Mouse (Mus musculus): ENCODE measurements around the gene Tmem33. TPM values are rescaled to one million over a fixed set of nuclear protein-coding genes. Genes with fewer than 3 reads are reported as not detected.
A peak's percentile ranks its signal among the peaks of the same experiment; 100 is the strongest.

Gene Tmem33
- total and polyA plus RNA-seq, 2 experiments: 35.8 to 169 TPM

DNA sequence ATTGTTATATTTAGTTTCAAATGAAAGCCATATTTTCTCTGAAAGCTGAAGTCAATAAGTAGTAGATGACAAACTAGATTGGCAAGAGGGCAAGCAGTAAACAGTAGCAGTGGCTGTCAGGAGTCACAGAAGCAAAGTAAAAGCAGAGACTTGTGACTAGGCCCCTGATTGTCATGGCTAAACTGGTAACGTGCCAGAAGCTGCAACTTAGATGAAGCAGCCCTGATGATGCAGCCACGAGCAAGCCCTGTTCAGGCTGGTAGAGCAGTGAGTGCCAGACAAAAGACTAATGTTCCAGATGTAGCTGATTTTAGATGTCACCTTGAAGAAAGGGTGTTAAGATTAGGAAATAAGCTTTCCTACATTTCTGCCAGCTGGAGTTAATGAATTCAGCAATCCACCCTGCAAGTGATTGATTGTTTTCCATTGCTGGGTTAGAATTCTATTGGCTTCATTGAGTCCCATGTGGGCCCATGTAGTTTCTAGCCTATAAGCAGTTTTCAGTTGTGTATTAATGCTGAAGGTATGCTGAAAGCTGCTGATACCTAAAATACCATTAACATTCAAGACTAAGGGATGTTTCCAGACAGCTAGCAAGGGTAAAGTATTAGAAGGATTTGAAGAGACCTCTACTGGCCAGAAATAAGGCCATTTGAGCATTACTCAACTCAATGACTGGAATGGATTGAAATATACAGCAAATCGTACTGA, 51.6 kb downstream of the Tmem33 start:
- peak; percentile 28 for DNase-seq (ENCODE audit: extremely low read depth, low read depth, low spot score)
- no peak for TF ChIP-seq POLR2A (IDR thresholded peaks at IDR 0.05; ENCODE audit: extremely low read depth, insufficient read depth, low read length)
- TF ChIP-seq CTCF (IDR thresholded peaks at IDR 0.05; ENCODE audit: low read depth, low read length): no peak
- no peak overlapping the region for H3K9ac ChIP-seq (ENCODE audit: low read depth, low read length)
- H3K4me1 ChIP-seq (ENCODE audit: control insufficient read depth, insufficient read depth, low read length): peaks cover 6% of the 10 kb centered on the region; the same call in 1 of the 2 replicates
- 50% methylated on average over 3 of the region's 3 CpGs for WGBS
- H3K27ac ChIP-seq (replicated peaks; ENCODE audit: insufficient read depth, low read depth, low read length): no peak overlapping the region
- H3K36me3 ChIP-seq (ENCODE audit: control insufficient read depth, insufficient read depth, low read length): peaks cover 11% of the 10 kb centered on the region
- H3K4me3 ChIP-seq (ENCODE audit: insufficient read depth, low read depth, low read length): no peak overlapping the region
- H3K27me3 ChIP-seq (ENCODE audit: control insufficient read depth, insufficient read depth, low read length): no peaks in the 10 kb centered on the region
- peaks cover 25% of the 10 kb centered on the region; the same call in 1 of the 2 replicates for H3K79me2 ChIP-seq (ENCODE audit: control insufficient read depth, insufficient read depth, low read length)

DNA sequence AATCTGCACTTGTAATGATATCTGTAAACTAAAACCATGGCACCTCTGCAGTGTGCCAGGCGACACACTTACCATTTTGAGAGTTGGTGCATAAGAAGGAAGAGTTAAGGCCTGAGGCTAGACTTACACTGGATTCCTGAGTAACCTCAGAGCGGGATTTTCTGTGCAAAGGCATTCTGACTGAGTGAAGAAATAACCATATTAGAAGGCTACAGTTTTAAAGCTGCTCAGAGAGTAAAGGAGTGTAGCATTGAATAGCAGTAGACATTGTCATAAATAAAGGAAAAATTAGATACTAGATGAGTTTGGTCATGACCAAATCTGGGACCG, 52.1 kb downstream of the Tmem33 start:
- no peak for DNase-seq (ENCODE audit: extremely low read depth, low read depth, low spot score)
- WGBS: 95% methylated on average over 3 of the region's 3 CpGs
- peaks cover 21% of the 10 kb centered on the region; the same call in 1 of the 2 replicates for H3K79me2 ChIP-seq (ENCODE audit: control insufficient read depth, insufficient read depth, low read length)
- TF ChIP-seq CTCF (IDR thresholded peaks at IDR 0.05; ENCODE audit: low read depth, low read length) (no peak), POLR2A (IDR thresholded peaks at IDR 0.05; ENCODE audit: extremely low read depth, insufficient read depth, low read length) (no peak)
- H3K36me3 ChIP-seq (ENCODE audit: control insufficient read depth, insufficient read depth, low read length): peaks cover 13% of the 10 kb centered on the region
- peaks cover 6% of the 10 kb centered on the region; the same call in 1 of the 2 replicates for H3K4me1 ChIP-seq (ENCODE audit: control insufficient read depth, insufficient read depth, low read length)
- no peak overlapping the region for H3K9ac ChIP-seq (ENCODE audit: low read depth, low read length)
- no peak overlapping the region for H3K4me3 ChIP-seq (ENCODE audit: insufficient read depth, low read depth, low read length)
- H3K27me3 ChIP-seq (ENCODE audit: control insufficient read depth, insufficient read depth, low read length): no peaks in the 10 kb centered on the region
- H3K27ac ChIP-seq (replicated peaks; ENCODE audit: insufficient read depth, low read depth, low read length): no peak overlapping the region

DNA sequence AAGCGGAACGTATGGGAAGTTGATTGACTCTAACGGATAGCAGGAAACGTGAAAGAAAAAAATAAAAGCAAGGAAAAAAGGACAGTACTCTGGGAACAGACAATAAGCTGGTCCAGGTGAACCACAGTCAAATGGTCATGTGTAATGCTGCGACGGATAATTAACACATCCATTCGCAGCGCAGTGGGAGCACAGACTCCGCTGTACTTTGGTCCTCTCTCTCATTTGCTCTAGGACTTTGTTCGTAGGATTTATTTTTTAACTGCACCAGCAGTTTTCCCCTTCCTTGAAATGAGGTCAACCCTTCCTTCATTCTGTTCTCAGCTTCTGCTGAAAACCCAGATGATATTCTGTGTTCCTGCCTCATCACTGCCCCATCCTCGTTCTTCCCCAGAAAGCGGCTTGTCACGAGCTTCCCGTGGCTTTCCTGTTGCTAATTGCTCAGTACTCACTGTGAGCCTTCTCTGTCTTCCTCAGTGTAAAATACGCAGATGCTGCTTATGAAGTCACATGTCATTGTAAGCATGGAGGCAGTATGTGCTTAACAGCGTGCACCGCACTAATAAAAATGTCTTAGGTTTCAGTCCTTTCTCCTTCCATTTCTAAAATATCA, 61.4 kb downstream of the Tmem33 start:
- no peak overlapping the region for H3K4me3 ChIP-seq (ENCODE audit: insufficient read depth, low read depth, low read length)
- H3K9ac ChIP-seq (ENCODE audit: low read depth, low read length): no peak overlapping the region
- peaks cover 28% of the 10 kb centered on the region for H3K36me3 ChIP-seq (ENCODE audit: control insufficient read depth, insufficient read depth, low read length)
- no peak for TF ChIP-seq POLR2A (IDR thresholded peaks at IDR 0.05; ENCODE audit: extremely low read depth, insufficient read depth, low read length)
- no peak for TF ChIP-seq CTCF (IDR thresholded peaks at IDR 0.05; ENCODE audit: low read depth, low read length)
- peaks cover 14% of the 10 kb centered on the region; the same call in 1 of the 2 replicates for H3K79me2 ChIP-seq (ENCODE audit: control insufficient read depth, insufficient read depth, low read length)
- H3K4me1 ChIP-seq (ENCODE audit: control insufficient read depth, insufficient read depth, low read length): no peaks in the 10 kb centered on the region; the same call in none of the 2 replicates
- no peak for DNase-seq (ENCODE audit: extremely low read depth, low read depth, low spot score)
- no peak overlapping the region for H3K27ac ChIP-seq (replicated peaks; ENCODE audit: insufficient read depth, low read depth, low read length)
- H3K27me3 ChIP-seq (ENCODE audit: control insufficient read depth, insufficient read depth, low read length): no peaks in the 10 kb centered on the region
- WGBS: 86% methylated on average over 17 of the region's 17 CpGs

DNA sequence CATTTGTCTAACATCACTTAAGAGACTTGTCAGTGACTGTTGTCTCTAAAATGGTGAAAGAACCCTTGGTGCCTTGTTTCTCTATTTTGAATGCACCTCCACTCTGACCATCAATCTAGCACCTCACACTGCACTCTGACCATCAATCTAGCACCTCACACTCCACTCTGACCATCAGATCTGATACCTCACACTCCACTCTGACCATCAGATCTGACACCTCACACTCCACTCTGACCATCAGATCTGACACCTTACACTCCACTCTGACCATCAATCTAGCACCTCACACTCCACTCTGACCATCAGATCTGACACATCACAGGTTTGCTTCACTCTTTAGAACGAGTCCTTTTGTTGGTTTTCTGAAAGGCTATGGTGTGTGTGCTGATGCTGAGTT, 63.7 kb downstream of the Tmem33 start:
- TF ChIP-seq POLR2A (IDR thresholded peaks at IDR 0.05; ENCODE audit: extremely low read depth, insufficient read depth, low read length) (no peak), CTCF (IDR thresholded peaks at IDR 0.05; ENCODE audit: low read depth, low read length) (no peak)

DNA sequence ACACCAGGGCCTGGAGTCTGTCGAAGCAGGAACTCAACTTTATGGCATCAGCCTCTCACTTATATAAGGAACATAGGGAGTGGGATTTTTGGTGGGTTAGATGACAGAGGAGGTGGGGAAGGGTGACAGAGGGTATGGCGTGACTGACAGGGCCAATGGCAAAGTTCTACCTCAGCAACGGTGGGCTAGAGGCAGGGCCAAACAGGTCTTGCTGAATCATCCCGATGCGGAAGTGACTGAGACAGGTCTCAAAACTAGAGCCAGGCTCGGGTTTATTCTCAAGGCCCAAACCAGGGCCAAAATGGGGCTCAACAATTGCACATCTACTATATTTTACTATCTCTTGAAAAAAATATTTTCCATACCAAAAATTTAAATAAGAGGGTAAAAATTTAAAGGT, 80.4 kb downstream of the Tmem33 start:
- TF ChIP-seq CTCF (IDR thresholded peaks at IDR 0.05; ENCODE audit: low read depth, low read length) (no peak), POLR2A (IDR thresholded peaks at IDR 0.05; ENCODE audit: extremely low read depth, insufficient read depth, low read length) (no peak)
- H3K36me3 ChIP-seq (ENCODE audit: control insufficient read depth, insufficient read depth, low read length): peaks cover 53% of the 10 kb centered on the region
- no peak overlapping the region for H3K9ac ChIP-seq (ENCODE audit: low read depth, low read length)
- H3K79me2 ChIP-seq (ENCODE audit: control insufficient read depth, insufficient read depth, low read length): no peaks in the 10 kb centered on the region
- H3K27ac ChIP-seq (replicated peaks; ENCODE audit: insufficient read depth, low read depth, low read length): no peak overlapping the region
- no peak for DNase-seq (ENCODE audit: extremely low read depth, low read depth, low spot score)
- H3K27me3 ChIP-seq (ENCODE audit: control insufficient read depth, insufficient read depth, low read length): no peaks in the 10 kb centered on the region
- WGBS: 99% methylated on average over 6 of the region's 6 CpGs
- no peaks in the 10 kb centered on the region for H3K4me1 ChIP-seq (ENCODE audit: control insufficient read depth, insufficient read depth, low read length)
- no peak overlapping the region for H3K4me3 ChIP-seq (ENCODE audit: insufficient read depth, low read depth, low read length)

More for the DNA sequence above, 63.7 kb downstream of the Tmem33 start:
- 69% methylated on average over 1 of the region's 1 CpGs for WGBS
- H3K27me3 ChIP-seq (ENCODE audit: control insufficient read depth, insufficient read depth, low read length): no peaks in the 10 kb centered on the region
- DNase-seq (ENCODE audit: extremely low read depth, low read depth, low spot score): no peak
- no peak overlapping the region for H3K4me3 ChIP-seq (ENCODE audit: insufficient read depth, low read depth, low read length)
- H3K9ac ChIP-seq (ENCODE audit: low read depth, low read length): no peak overlapping the region
- no peaks in the 10 kb centered on the region; the same call in none of the 2 replicates for H3K4me1 ChIP-seq (ENCODE audit: control insufficient read depth, insufficient read depth, low read length)
- H3K79me2 ChIP-seq (ENCODE audit: control insufficient read depth, insufficient read depth, low read length): peaks cover 6% of the 10 kb centered on the region; the same call in 1 of the 2 replicates
- peaks cover 21% of the 10 kb centered on the region for H3K36me3 ChIP-seq (ENCODE audit: control insufficient read depth, insufficient read depth, low read length)
- no peak overlapping the region for H3K27ac ChIP-seq (replicated peaks; ENCODE audit: insufficient read depth, low read depth, low read length)

Other genes with a start within 250 kb of the Tmem33 start
- not detected in 2 replicates for gene Phox2b, start 161.3 kb upstream of the Tmem33 start, total RNA-seq (2014; rRNA removed)
- gene Phox2b, start 161.3 kb upstream of the Tmem33 start, polyA plus RNA-seq (2012; rRNA removed): not detected in 2 replicates
- 34.8 and 35.0 TPM in 2 replicates for gene Slc30a9, start 46.4 kb downstream of the Tmem33 start, total RNA-seq (2014; rRNA removed)
- 18.9 and 19.2 TPM in 2 replicates for gene Slc30a9, start 46.4 kb downstream of the Tmem33 start, polyA plus RNA-seq (2012; rRNA removed)
- 0.55 and 0.60 TPM in 2 replicates for gene Bend4, start 167.7 kb downstream of the Tmem33 start, total RNA-seq (2014; rRNA removed)
- gene Bend4, start 167.7 kb downstream of the Tmem33 start, polyA plus RNA-seq (2012; rRNA removed): 0.09 and 0.17 TPM in 2 replicates